Mouse (Mus musculus) kidney, embryonic 15.5 days (tissue): ENCODE measurements around the gene Igf1r. TPM values are rescaled to one million over a fixed set of nuclear protein-coding genes. Genes with fewer than 3 reads are reported as not detected.
A peak's percentile ranks its signal among the peaks of the same experiment; 100 is the strongest.

Experiments used
- ATAC-seq: fragments of 200-750 bp; cut with Nextera tagmentation; replicated peaks from 2 replicates; pipeline ENCODE4 v1.8.0; 2017; ENCODE audit warnings: moderate TSS enrichment; ENCODE audit not compliant: low FRiP score
- H3K27ac ChIP-seq: fragments of 300-500 bp; sonication (generic); 2 replicates; pipeline ENCODE4 v1.5.1; 2015; ENCODE audit warnings: mild to moderate bottlenecking, inconsistent platforms
- H3K27me3 ChIP-seq: fragments of 300-500 bp; sonication (generic); 2 replicates; pipeline ENCODE4 v1.6.1; 2015; ENCODE audit warnings: inconsistent platforms
- H3K36me3 ChIP-seq: fragments of 300-500 bp; sonication (generic); 2 replicates; pipeline ENCODE4 v1.6.1; 2015; ENCODE audit warnings: inconsistent platforms
- H3K4me1 ChIP-seq: fragments of 300-500 bp; sonication (generic); 2 replicates; pipeline ENCODE4 v1.6.1; 2015; ENCODE audit warnings: inconsistent platforms
- H3K4me2 ChIP-seq: fragments of 300-500 bp; sonication (generic); 2 replicates; pipeline ENCODE4 v1.6.1; 2015; ENCODE audit warnings: moderate library complexity, mild to moderate bottlenecking, inconsistent platforms
- H3K4me3 ChIP-seq: fragments of 300-500 bp; sonication (generic); replicated peaks from 2 replicates; pipeline ENCODE4 v1.5.1; 2015; ENCODE audit warnings: mild to moderate bottlenecking, inconsistent platforms
- H3K9ac ChIP-seq: fragments of 300-500 bp; sonication (generic); 2 replicates; pipeline ENCODE4 v1.6.1; 2015; ENCODE audit warnings: mild to moderate bottlenecking, inconsistent platforms
- H3K9me3 ChIP-seq: fragments of 300-500 bp; sonication (generic); replicated peaks from 2 replicates; pipeline ENCODE4 v1.6.1; 2016; ENCODE audit warnings: inconsistent platforms
- WGBS: fragments of 180-500 bp; shearing (Covaris S2); methylation state at CpG from one replicate; pipeline ENCODE4 v1.1.7; 2015; ENCODE audit warnings: mixed read lengths; 5-methylcytosine and 5-hydroxymethylcytosine counted together
- polyA plus RNA-seq: library from polyadenylated mRNA; unstranded; fragments of >200 nt; fragmentation: Nextera tagmentation; extraction: Ambion mirVana; gene quantifications from 2 replicates; pipeline ENCODE4 v1.2.1, GENCODE M21; 2015

The Igf1r gene
- polyA plus RNA-seq, 1 experiment from 2014 or later, result 26.9 TPM

DNA sequence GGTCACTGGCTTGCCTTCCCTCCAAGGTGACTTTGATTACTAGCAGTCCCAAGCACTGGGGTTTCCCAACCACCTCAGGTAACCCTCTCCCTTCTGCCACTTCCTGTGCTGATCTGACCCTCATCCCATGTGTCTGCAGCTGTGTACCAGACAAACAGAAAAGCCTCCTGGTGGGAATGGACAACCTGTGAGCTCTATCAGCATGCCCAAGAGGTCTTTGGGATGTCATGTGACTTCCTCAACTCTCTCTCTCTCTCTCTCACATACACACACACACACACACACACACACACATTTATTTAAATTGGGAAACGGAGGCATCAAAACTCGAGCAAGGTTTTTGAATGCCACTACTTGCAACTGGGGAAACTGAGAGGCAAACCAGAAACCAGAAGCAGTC lies 305.1 kb downstream of the Igf1r start:
- no peak for ATAC-seq
- H3K9me3 ChIP-seq, result no peaks in the 10 kb centered on the region
- H3K9ac ChIP-seq, result no peak overlapping the region
- no peak overlapping the region for H3K4me3 ChIP-seq
- 76% methylated on average over 2 of the region's 2 CpGs for WGBS
- no peak overlapping the region for H3K27ac ChIP-seq
- no peaks in the 10 kb centered on the region for H3K27me3 ChIP-seq
- no peaks in the 10 kb centered on the region for H3K36me3 ChIP-seq
- peaks cover 11% of the 10 kb centered on the region for H3K4me1 ChIP-seq
- H3K4me2 ChIP-seq, result no peak overlapping the region

DNA sequence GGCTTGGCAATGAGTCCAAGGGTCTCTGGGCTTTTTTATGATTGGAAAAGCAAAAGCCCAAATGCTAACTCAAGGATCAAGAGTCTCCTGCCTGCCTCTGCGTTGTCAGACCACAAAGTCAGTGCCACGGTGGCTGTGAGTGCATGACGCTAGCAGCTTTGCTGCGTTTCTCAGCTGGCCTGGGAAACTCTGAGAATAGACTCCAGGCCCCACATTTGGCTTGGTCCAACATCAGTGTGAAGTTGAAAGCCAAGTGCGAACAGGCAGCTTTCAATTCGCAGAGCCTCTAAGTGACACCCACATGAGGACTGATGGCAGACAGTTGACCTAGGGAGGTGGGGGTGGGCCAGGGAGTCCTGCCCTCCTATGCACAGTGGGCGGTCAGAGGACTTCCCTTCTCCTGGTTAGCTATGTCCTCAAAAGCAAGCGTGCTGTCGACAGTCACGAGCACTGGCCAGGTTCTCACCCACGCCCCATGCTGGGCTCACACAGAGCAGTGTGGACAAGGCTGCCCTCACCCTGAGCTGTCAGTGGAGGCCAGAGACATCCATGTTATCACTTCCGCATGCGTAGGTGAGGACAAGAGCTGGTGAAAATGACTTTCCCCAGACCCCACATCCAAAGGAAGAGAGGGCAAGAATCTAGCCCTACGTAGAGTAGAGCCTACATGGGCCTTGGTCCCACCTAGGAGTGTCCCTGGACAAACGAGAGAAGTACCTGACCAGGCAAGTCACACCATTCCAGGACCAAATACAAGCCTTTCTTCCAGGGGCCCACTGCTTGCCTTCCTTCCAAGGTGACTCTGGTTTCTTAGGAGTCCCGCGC lies 305.9 kb downstream of the Igf1r start:
- no peak overlapping the region for H3K27ac ChIP-seq
- ATAC-seq, result no peak
- H3K27me3 ChIP-seq, result no peaks in the 10 kb centered on the region
- no peak overlapping the region for H3K4me3 ChIP-seq
- no peaks in the 10 kb centered on the region for H3K9me3 ChIP-seq
- no peak overlapping the region for H3K4me2 ChIP-seq
- no peaks in the 10 kb centered on the region for H3K36me3 ChIP-seq
- WGBS, result 85% methylated on average over 17 of the region's 17 CpGs
- peaks cover 17% of the 10 kb centered on the region for H3K4me1 ChIP-seq
- H3K9ac ChIP-seq, result no peak overlapping the region

DNA sequence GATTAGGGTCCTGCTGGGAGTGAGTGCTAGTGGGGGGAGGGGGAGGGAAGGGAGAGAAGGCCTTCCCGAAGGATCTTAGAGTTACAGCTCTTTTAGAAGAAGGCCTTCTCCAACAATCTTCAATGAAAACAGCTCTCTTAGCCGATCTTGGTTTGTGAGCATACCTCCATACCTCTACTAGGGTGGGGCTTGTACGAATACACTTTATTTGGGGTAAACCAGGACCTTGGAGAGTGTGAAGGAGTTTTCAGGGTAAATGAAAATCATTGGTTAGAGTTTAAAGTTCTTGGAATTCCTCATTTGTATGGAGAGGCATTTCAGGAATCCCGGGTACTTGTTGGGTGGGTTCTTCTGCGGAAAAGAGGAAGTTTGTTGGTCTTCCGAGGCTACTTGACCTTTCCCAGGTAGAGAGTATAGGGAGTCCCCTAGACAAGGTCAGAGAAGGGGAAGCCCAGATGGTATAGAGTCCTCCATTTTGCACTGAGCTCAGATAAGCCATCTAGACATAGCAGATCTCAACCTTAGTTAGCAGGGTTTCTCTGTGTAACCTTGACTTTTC lies 307.0 kb downstream of the Igf1r start:
- no peak overlapping the region for H3K27ac ChIP-seq
- H3K36me3 ChIP-seq, result no peaks in the 10 kb centered on the region
- ATAC-seq, result no peak

GRCm38 (mm10) chr7:68262612-68263200 lies 310.1 kb downstream of the Igf1r start:
- no peak overlapping the region for H3K4me2 ChIP-seq
- ATAC-seq, result no peak
- H3K4me3 ChIP-seq, result no peak overlapping the region
- peak overlapping the region; percentile 43 for H3K27ac ChIP-seq
- no peak overlapping the region for H3K9ac ChIP-seq
- 17% methylated on average over 8 of the region's 8 CpGs for WGBS
- H3K36me3 ChIP-seq, result no peaks in the 10 kb centered on the region
- H3K27me3 ChIP-seq, result no peaks in the 10 kb centered on the region; the same call in 1 of the 2 replicates
- H3K4me1 ChIP-seq, result peaks cover 47% of the 10 kb centered on the region
- H3K9me3 ChIP-seq, result no peaks in the 10 kb centered on the region

More for the DNA sequence above, 307.0 kb downstream of the Igf1r start:
- H3K4me2 ChIP-seq, result no peak overlapping the region
- H3K9me3 ChIP-seq, result no peaks in the 10 kb centered on the region
- H3K4me1 ChIP-seq, result peaks cover 27% of the 10 kb centered on the region
- no peak overlapping the region for H3K9ac ChIP-seq
- H3K4me3 ChIP-seq, result no peak overlapping the region
- no peaks in the 10 kb centered on the region for H3K27me3 ChIP-seq
- WGBS, result 75% methylated on average over 6 of the region's 6 CpGs

DNA sequence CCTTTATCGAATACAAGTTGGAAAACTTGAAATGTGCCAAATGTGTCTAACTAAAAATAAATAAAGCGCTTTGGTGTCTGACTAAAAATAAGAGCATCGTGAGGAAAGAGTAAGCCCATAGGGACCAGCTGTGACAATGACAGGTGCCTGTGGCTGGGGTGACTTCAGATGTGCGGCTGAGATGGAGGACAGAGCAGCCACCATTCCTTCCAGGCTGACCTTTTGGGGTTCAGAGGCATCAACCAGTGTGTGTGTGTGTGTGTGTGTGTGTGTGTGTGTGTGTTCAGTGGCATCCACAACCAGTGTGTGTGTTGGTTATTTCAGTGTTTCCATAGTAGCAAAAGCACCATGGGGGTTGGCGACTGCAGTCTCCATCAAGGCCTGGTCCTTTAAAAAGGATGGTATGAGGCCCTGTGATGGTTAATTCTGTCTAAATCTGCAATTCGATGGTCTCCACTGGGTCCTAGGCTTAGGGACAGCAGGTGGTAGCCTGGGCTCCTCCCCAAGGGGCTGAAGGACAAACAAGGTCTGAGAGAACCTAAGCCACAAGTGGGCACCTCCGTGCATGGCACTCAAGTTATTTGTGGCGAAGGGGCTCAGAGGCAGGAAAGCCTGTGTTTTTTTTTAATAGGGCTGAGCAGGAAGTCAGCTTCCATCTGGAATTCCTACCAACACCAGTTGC lies 310.9 kb downstream of the Igf1r start:
- H3K27ac ChIP-seq, result peak overlapping the region; percentile 46; the same call in 1 of the 2 replicates
- 45% methylated on average over 8 of the region's 8 CpGs for WGBS
- H3K36me3 ChIP-seq, result no peaks in the 10 kb centered on the region
- H3K27me3 ChIP-seq, result no peaks in the 10 kb centered on the region; the same call in 1 of the 2 replicates
- ATAC-seq, result peak; percentile 1; the same call in 1 of the 2 replicates
- no peaks in the 10 kb centered on the region for H3K9me3 ChIP-seq
- peak overlapping the region; percentile 38 for H3K4me3 ChIP-seq
- H3K4me1 ChIP-seq, result peaks cover 47% of the 10 kb centered on the region
- H3K4me2 ChIP-seq, result peak overlapping the region; percentile 71
- peak overlapping the region; percentile 35; the same call in 1 of the 2 replicates for H3K9ac ChIP-seq

GRCm38 (mm10) chr7:68264028-68264453 lies 311.4 kb downstream of the Igf1r start, which contains the start of gene Pgpep1l:
Pgpep1l (minus strand) TSS chr7:68264233.
- H3K4me2 ChIP-seq, result peak within 1 kb of the TSS; percentile 71
- H3K27ac ChIP-seq, result peak within 1 kb of the TSS; percentile 46
- peak within 1 kb of the TSS; percentile 35 for H3K9ac ChIP-seq
- 10% methylated on average over 25 of the region's 25 CpGs for WGBS
- peak; percentile 65 for ATAC-seq
- no peaks in the 10 kb centered on the region for H3K9me3 ChIP-seq
- H3K4me1 ChIP-seq, result peaks cover 47% of the 10 kb centered on the region
- H3K36me3 ChIP-seq, result no peaks in the 10 kb centered on the region
- no peaks in the 10 kb centered on the region; the same call in 1 of the 2 replicates for H3K27me3 ChIP-seq
- H3K4me3 ChIP-seq, result peak within 1 kb of the TSS; percentile 38

- peak overlapping the region; percentile 35; the same call in 1 of the 2 replicates for H3K9ac ChIP-seq
- peak overlapping the region; percentile 46 for H3K27ac ChIP-seq
Observed at GRCm38 (mm10) chr7:68264531-68264930, 311.9 kb downstream of the Igf1r start.

DNA sequence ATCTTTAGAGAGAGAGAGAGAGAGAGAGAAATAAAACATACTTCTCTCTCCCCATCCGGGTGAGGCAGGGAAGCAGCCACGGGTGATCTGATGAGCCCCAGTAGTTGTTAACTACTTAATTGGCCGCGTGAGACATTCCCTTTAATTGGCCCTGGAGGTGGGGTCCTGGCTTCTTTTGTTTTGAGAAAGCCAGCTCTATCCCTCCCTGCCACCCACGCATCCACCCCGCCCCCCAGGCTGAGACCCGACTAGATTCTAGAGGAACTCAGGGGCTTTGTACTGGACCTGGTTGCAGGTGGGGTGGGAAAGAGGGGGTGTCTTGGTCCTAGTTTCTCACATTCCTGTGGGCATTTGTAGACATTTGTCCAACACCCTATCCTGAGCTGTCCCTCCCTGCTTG lies 312.8 kb downstream of the Igf1r start:
- no peak for ATAC-seq

More at GRCm38 (mm10) chr7:68264531-68264930, 311.9 kb downstream of the Igf1r start:
- Histone ChIP-seq H3K36me3 (no peaks in the 10 kb centered on the region), H3K4me3 (peak overlapping the region; percentile 38), H3K9me3 (no peaks in the 10 kb centered on the region), H3K4me1 (peaks cover 47% of the 10 kb centered on the region), H3K27me3 (no peaks in the 10 kb centered on the region; the same call in 1 of the 2 replicates), H3K4me2 (peak overlapping the region; percentile 71)
- WGBS, result 5% methylated on average over 14 of the region's 14 CpGs
- ATAC-seq, result peak; percentile 38; the same call in 1 of the 2 replicates

GRCm38 (mm10) chr7:68266691-68267090 lies 314.1 kb downstream of the Igf1r start:
- Histone ChIP-seq H3K36me3 (no peaks in the 10 kb centered on the region), H3K4me3 (no peak overlapping the region), H3K9ac (no peak overlapping the region), H3K4me2 (peak overlapping the region; percentile 20; the same call in 1 of the 2 replicates), H3K27ac (peak overlapping the region; percentile 23; the same call in 1 of the 2 replicates), H3K9me3 (no peaks in the 10 kb centered on the region), H3K4me1 (peaks cover 47% of the 10 kb centered on the region), H3K27me3 (no peaks in the 10 kb centered on the region; the same call in 1 of the 2 replicates)
- WGBS, result 9% methylated on average over 6 of the region's 6 CpGs
- ATAC-seq, result no peak

More for the DNA sequence above, 312.8 kb downstream of the Igf1r start:
- no peak overlapping the region for H3K9ac ChIP-seq
- no peaks in the 10 kb centered on the region; the same call in 1 of the 2 replicates for H3K27me3 ChIP-seq
- no peak overlapping the region for H3K4me3 ChIP-seq
- no peaks in the 10 kb centered on the region for H3K36me3 ChIP-seq
- no peaks in the 10 kb centered on the region for H3K9me3 ChIP-seq
- H3K27ac ChIP-seq, result no peak overlapping the region
- H3K4me1 ChIP-seq, result peaks cover 47% of the 10 kb centered on the region
- no peak overlapping the region for H3K4me2 ChIP-seq
- 15% methylated on average over 7 of the region's 7 CpGs for WGBS

GRCm38 (mm10) chr7:68270551-68270950 lies 317.9 kb downstream of the Igf1r start:
- H3K27ac ChIP-seq, result no peak overlapping the region
- H3K4me1 ChIP-seq, result peaks cover 14% of the 10 kb centered on the region
- H3K36me3 ChIP-seq, result no peaks in the 10 kb centered on the region
- no peak for ATAC-seq
- H3K4me3 ChIP-seq, result no peak overlapping the region
- WGBS, result 58% methylated on average over 4 of the region's 4 CpGs
- H3K27me3 ChIP-seq, result peaks cover 8% of the 10 kb centered on the region; the same call in 1 of the 2 replicates
- H3K9ac ChIP-seq, result no peak overlapping the region
- no peak overlapping the region for H3K4me2 ChIP-seq
- no peaks in the 10 kb centered on the region for H3K9me3 ChIP-seq

DNA sequence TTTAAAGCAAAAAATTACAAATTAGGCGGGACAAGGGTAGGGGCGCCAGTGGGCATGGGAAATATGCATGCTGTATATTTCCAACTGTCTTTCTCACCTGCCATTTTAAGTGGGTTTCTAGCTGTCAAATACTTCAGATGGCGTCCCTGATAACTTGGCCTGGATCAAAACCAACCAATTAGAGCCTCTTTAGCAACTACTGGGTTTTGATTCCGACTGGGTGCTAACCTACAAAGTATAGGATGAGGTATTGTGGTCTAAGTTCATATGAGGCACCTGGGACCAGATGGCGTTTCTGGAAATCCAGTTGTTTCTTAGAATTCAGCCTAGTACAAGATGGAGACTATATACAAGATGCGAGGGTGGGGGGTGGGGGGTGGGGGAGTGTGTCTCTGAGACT lies 319.2 kb downstream of the Igf1r start:
- Histone ChIP-seq H3K36me3 (no peaks in the 10 kb centered on the region), H3K9ac (no peak overlapping the region), H3K4me2 (no peak overlapping the region), H3K4me3 (no peak overlapping the region), H3K27ac (no peak overlapping the region), H3K9me3 (no peaks in the 10 kb centered on the region), H3K27me3 (peaks cover 8% of the 10 kb centered on the region; the same call in 1 of the 2 replicates), H3K4me1 (peaks cover 16% of the 10 kb centered on the region)
- 94% methylated on average over 6 of the region's 6 CpGs for WGBS
- no peak for ATAC-seq
